Mouse (Mus musculus) erythroblast, embryonic 14.5 days (primary cell): Measurements from ENCODE around the gene Olfr681.

Experiments
- GATA1 ChIP-seq: IDR thresholded peaks from 2 replicates; pipeline ENCODE4 v1.6.1; 2012; ENCODE audit warnings: low read length, inconsistent platforms, mixed read lengths
- TAL1 ChIP-seq: IDR thresholded peaks from 3 replicates; pipeline ENCODE4 v1.6.1; 2012; ENCODE audit warnings: low read length, inconsistent platforms, mixed read lengths

DNA sequence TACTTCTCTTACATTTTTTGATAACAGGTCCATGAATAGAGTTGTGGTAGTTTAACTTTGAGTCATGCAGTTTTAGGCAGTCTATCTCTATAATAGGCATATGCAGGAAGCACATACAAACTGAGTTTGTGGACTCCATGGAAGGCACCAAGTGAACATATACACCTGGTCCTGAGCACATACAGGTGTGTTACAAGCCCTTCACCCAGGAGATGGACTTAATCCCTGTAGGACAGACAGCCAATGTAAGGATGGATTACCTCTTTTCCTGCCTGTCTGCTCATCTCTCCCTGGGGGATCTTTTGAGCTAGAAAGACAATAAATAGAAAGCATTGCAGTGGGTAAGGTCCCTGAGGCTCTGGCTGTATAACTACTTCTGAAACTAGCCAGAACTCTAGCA lies at the start of gene Olfr681:
- TF ChIP-seq TAL1 (no peak), GATA1 (no peak)
